In the genomic region with DNA sequence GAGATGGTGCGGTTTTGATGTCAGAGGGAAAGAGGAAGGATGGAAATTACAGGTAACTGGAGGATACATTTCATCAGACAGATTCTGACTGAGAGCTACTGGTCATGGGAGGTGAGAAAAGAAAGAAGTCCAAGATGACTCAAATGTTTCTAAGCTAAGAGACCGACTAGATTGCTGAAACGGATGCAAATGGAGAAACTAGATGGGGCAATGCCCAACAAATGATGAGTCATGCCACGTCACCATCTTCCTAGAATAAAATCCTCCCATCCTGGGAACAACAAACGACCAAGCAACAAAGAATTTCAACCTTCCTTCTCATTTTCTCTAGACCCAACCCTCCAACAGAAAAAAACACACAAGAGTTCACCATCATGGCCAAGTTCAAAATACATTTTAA, we compare ENCODE assay signal across 32 mouse cellular contexts. TPM values are rescaled to one million over a fixed set of nuclear protein-coding genes. Genes with fewer than 3 reads are reported as not detected.
A peak's percentile ranks its signal among the peaks of the same experiment; 100 is the strongest.
DNase-seq lines count a peak whose midpoint lies in the region; TF ChIP-seq lines count a peak whose summit lies in the region.
"Had no signal": no experiment of that assay in that cellular context is flagged by ENCODE, and none has a peak within 500 bp of the region (broad histone marks: within the 10 kb centered on the region; RNA-seq: fewer than 3 reads in every experiment).

No protein-coding gene starts in this region.

- H3K9me3 ChIP-seq in CH12.LX (replicated peaks; ENCODE audit: low read length), result no peaks in the 10 kb centered on the region
- no peaks in the 10 kb centered on the region for H3K9me3 ChIP-seq in forebrain, embryonic 10.5 days
- H3K9me3 ChIP-seq: embryonic facial prominence, embryonic 10.5 days; embryonic facial prominence, embryonic 13.5 days; forebrain, embryonic 15.5 days; hindbrain, embryonic 10.5 days; hindbrain, embryonic 13.5 days; intestine, embryonic 15.5 days had no signal

- no peak overlapping the region for H3K9ac ChIP-seq in CH12.LX (ENCODE audit: insufficient read depth, low read depth)
- H3K9ac ChIP-seq: embryonic facial prominence, embryonic 13.5 days; forebrain, embryonic 15.5 days; hindbrain, embryonic 13.5 days; intestine, embryonic 15.5 days had no signal

- TF ChIP-seq CTCF in CH12.LX (conservative IDR thresholded peaks at IDR 0.05 in 1 of 2, IDR thresholded peaks at IDR 0.05 in 1 of 2; ENCODE audit: low read depth in 2 of 2, low read length in 2 of 2), result no peak

- no peak overlapping the region for H3K27ac ChIP-seq in CH12.LX (ENCODE audit: insufficient read depth, low read depth)
- H3K27ac ChIP-seq in forebrain, embryonic 10.5 days, result no peak overlapping the region
- H3K27ac ChIP-seq: embryonic facial prominence, embryonic 10.5 days; embryonic facial prominence, embryonic 13.5 days; forebrain, embryonic 15.5 days; gastrocnemius, adult 2 months; heart, adult 2 months; hindbrain, embryonic 10.5 days; hindbrain, embryonic 13.5 days; intestine, embryonic 15.5 days had no signal

- in situ Hi-C loops in CH12.LX (cut with MboI; ENCODE audit: low pct_ligation_motif_present, low pct_unique_long_range_greater_than_20kb, low sequenced_read_pairs), result no loop called here

- intact Hi-C loops in gastrocnemius, postnatal 36 days (cut with DNase I), result no loop called here

- H3K36me3 ChIP-seq in CH12.LX (replicated peaks in 1 of 2; ENCODE audit: control insufficient read depth in 1 of 2, insufficient read depth in 1 of 2, low read length in 1 of 2), result no peaks in the 10 kb centered on the region
- H3K36me3 ChIP-seq in forebrain, embryonic 10.5 days (replicated peaks), result no peaks in the 10 kb centered on the region
- H3K36me3 ChIP-seq: embryonic facial prominence, embryonic 10.5 days; embryonic facial prominence, embryonic 13.5 days; forebrain, embryonic 15.5 days; hindbrain, embryonic 10.5 days; hindbrain, embryonic 13.5 days; intestine, embryonic 15.5 days had no signal

- H3K4me3 ChIP-seq in CH12.LX (replicated peaks in 1 of 3; ENCODE audit: low read depth in 2 of 3, low read length in 2 of 3, poor library complexity in 1 of 3), result no peak overlapping the region
- H3K4me3 ChIP-seq in forebrain, embryonic 10.5 days, result no peak overlapping the region
- H3K4me3 ChIP-seq: embryonic facial prominence, embryonic 10.5 days; embryonic facial prominence, embryonic 13.5 days; erythroblast, embryonic 14.5 days; forebrain, embryonic 15.5 days; gastrocnemius, adult 2 months; heart, adult 2 months; hindbrain, embryonic 10.5 days; hindbrain, embryonic 13.5 days; intestine, embryonic 15.5 days had no signal

- DNase-seq in 416B (ENCODE audit: low read depth), result peak; percentile 4
- DNase-seq in CH12.LX (ENCODE audit: extremely low read depth), result no peak
- DNase-seq in brain, adult 2 months (ENCODE audit: low read depth, low spot score), result peak; percentile 21
- DNase-seq in forebrain, embryonic 10.5 days (ENCODE audit: extremely low spot score, low spot score), result no peak
- no peak for DNase-seq in kidney, postnatal 36 days
- DNase-seq in gastrocnemius, postnatal 36 days, result no peak
- DNase-seq: adrenal gland, adult 2 months; adrenal gland, postnatal 14 days; B cell, adult 2 months; cerebellum, adult 11-12 months; cerebellum, adult 8-10 months; cerebellum, postnatal 10 days; cerebellum, postnatal 36 days; embryo, embryonic 11 days; gastrocnemius, adult 2 months; gastrocnemius, postnatal 14 days; heart, adult 2 months; heart, postnatal 36 days; kidney, adult 11 months; kidney, adult 9 months had no signal

- dilution Hi-C loops in CH12.LX (cut with MboI; ENCODE audit: extremely low pct_ligation_motif_present, extremely low pct_unique_long_range_greater_than_20kb, low sequenced_read_pairs), result no loop called here

- no peak for TF ChIP-seq RAD21 in CH12.LX (IDR thresholded peaks at IDR 0.05; ENCODE audit: low read depth, low read length)

- no peak for TF ChIP-seq EP300 in CH12.LX (IDR thresholded peaks at IDR 0.05; ENCODE audit: low read length)

- WGBS in forebrain, embryonic 10.5 days, result 85% methylated on average over 5 of the region's 5 CpGs

- no peak for TF ChIP-seq POLR2A in CH12.LX (IDR thresholded peaks at IDR 0.05; ENCODE audit: low read depth, low read length)

- no peaks in the 10 kb centered on the region for H3K79me2 ChIP-seq in CH12.LX (replicated peaks; ENCODE audit: control insufficient read depth, extremely low read depth, insufficient read depth, poor library complexity, severe bottlenecking)

- H3K27me3 ChIP-seq in CH12.LX (replicated peaks), result no peaks in the 10 kb centered on the region
- H3K27me3 ChIP-seq in forebrain, embryonic 10.5 days (ENCODE audit: poor library complexity, severe bottlenecking), result no peaks in the 10 kb centered on the region
- H3K27me3 ChIP-seq: embryonic facial prominence, embryonic 13.5 days; forebrain, embryonic 15.5 days; hindbrain, embryonic 13.5 days; intestine, embryonic 15.5 days; Patski had no signal

- H3K4me1 ChIP-seq in CH12.LX (ENCODE audit: control insufficient read depth in 1 of 2, insufficient read depth in 2 of 2), result 0 out of 4 replicates have a peak, but pooled peaks cover 0 to 2% of the 10 kb centered on the region in 2 experiments
- H3K4me1 ChIP-seq in forebrain, embryonic 10.5 days, result no peaks in the 10 kb centered on the region
- H3K4me1 ChIP-seq: embryonic facial prominence, embryonic 10.5 days; embryonic facial prominence, embryonic 13.5 days; forebrain, embryonic 15.5 days; hindbrain, embryonic 10.5 days; hindbrain, embryonic 13.5 days; intestine, embryonic 15.5 days had no signal

- peak overlapping the region; percentile 15 for H3K4me2 ChIP-seq in CH12.LX (ENCODE audit: insufficient read depth, low read depth, poor library complexity, severe bottlenecking)
- H3K4me2 ChIP-seq: embryonic facial prominence, embryonic 13.5 days; forebrain, embryonic 15.5 days; heart, embryonic 11.5 days; hindbrain, embryonic 13.5 days; intestine, embryonic 15.5 days had no signal

TF ChIP-seq in CH12.LX, 34 proteins besides CTCF, POLR2A, EP300 and RAD21:
- TF ChIP-seq KAT2A (IDR thresholded peaks at IDR 0.05; ENCODE audit: insufficient replicate concordance, low read length) (no peak), TBP (conservative IDR thresholded peaks at IDR 0.05; ENCODE audit: low read depth, low read length) (0 out of 2 replicates have a peak, but pooled peaks have one; percentile 44)

RNA-seq across cellular contexts. Expression of a gene that starts 18.6 kb away (rescaled TPM):
- total RNA-seq in CH12.LX (2012; rRNA removed) (0.04 and 0.08 TPM in 2 replicates), CH12.LX (2014; rRNA removed) (0.04 TPM in 2 replicates)
- 0.08 and 0.16 TPM in 2 replicates for polyA plus RNA-seq in CH12.LX (2012; ENCODE audit: insufficient read length, low read depth)
- not detected in 2 replicates for polyA plus RNA-seq in forebrain, embryonic 10.5 days (2016; fragmentation: Nextera tagmentation; extraction: Ambion mirVana)
- total RNA-seq in gastrocnemius, postnatal 36 days (2021), result not detected
- total RNA-seq: adrenal gland, adult 2 months; adrenal gland, postnatal 14 days; gastrocnemius, adult 2 months; gastrocnemius, postnatal 14 days had no signal
- polyA plus RNA-seq: adrenal gland, adult 2 months; CD4-positive, CD25-positive, alpha-beta regulatory T cell, adult 4 months; embryonic facial prominence, embryonic 10.5 days; erythroblast, embryonic 14.5 days; forebrain, embryonic 11.5 days; gonadal fat pad, adult 2 months; Patski had no signal

Comparison
In these comparisons a context has a peak if more than half of its experiments do, and no peak if none do; other contexts are left out.
1. DNase-seq: peak in 416B (single experiment) and brain, adult 2 months (single experiment); none in CH12.LX (single experiment), forebrain, embryonic 10.5 days (single experiment), kidney, postnatal 36 days (0 of 2) and gastrocnemius, postnatal 36 days (0 of 2).